Mouse (Mus musculus) neural tube, embryonic 10.5 days (tissue): ENCODE data around the gene Gm4788.
"Not testable (repeated sequence)": the region's sequence is repeated elsewhere in the genome, so short reads cannot be mapped to it uniquely, and the experiment has no call there.

Experiments
- DNase-seq: peaks from one replicate; pipeline ENCODE4 v3.0.0-alpha.2; 2017; ENCODE audit warnings: low spot score; ENCODE audit errors: extremely low spot score

The Gm4788 gene

GRCm38 (mm10) chr1:139781143-139781542 lies at the start of gene Gm4788:
Gene Gm4788, minus strand, starts transcription at chr1:139781243.
- DNase-seq: no peak

- DNase-seq: no peak
These were observed 27.6 kb upstream of the Gm4788 start for GRCm38 (mm10) chr1:139808594-139808993.

- DNase-seq: not testable (repeated sequence)
These were observed 11.1 kb downstream of the Gm4788 start for GRCm38 (mm10) chr1:139769913-139770312.

- DNase-seq: not testable (repeated sequence)
These were observed 64.4 kb downstream of the Gm4788 start for GRCm38 (mm10) chr1:139716681-139717080.

GRCm38 (mm10) chr1:139716249-139716648 lies 64.8 kb downstream of the Gm4788 start:
- DNase-seq: not testable (repeated sequence)

- DNase-seq: not testable (repeated sequence)
These were observed 131.1 kb downstream of the Gm4788 start for GRCm38 (mm10) chr1:139649921-139650320.
